Mouse (Mus musculus) MEL (cell line): ENCODE measurements around the gene Bmp8b.

Experiments used
- CTCF ChIP-seq, 3 experiments: IDR thresholded peaks in 2 of 3; conservative IDR thresholded peaks in 1 of 3; 2 replicates each; pipeline ENCODE4 v1.5.1; 2011 to 2012; ENCODE audit warnings: low read length in 3 of 3, low read depth in 2 of 3, mild to moderate bottlenecking in 2 of 3, improper control_type of control experiment in 1 of 3, inconsistent platforms in 1 of 3, mixed read lengths in 1 of 3, moderate library complexity in 1 of 3; ENCODE audit not compliant: control insufficient read depth in 1 of 3, insufficient read depth in 1 of 3, poor library complexity in 1 of 3, severe bottlenecking in 1 of 3
- E2F4 ChIP-seq: IDR thresholded peaks from 2 replicates; pipeline ENCODE4 v1.6.1; 2011; ENCODE audit warnings: low read depth, low read length, improper control_type of control experiment, borderline replicate concordance
- EP300 ChIP-seq, 2 experiments: IDR thresholded peaks; 2 replicates each; pipeline ENCODE4 v1.6.1; 2011; ENCODE audit warnings: improper control_type of control experiment in 2 of 2, low read length in 2 of 2, low read depth in 1 of 2, mild to moderate bottlenecking in 1 of 2
- GATA1 ChIP-seq: IDR thresholded peaks from 2 replicates; pipeline ENCODE4 v1.6.1; 2011; ENCODE audit warnings: low read depth, low read length, improper control_type of control experiment
- KAT2A ChIP-seq: conservative IDR thresholded peaks from 2 replicates; pipeline ENCODE4 v1.6.1; 2012; ENCODE audit warnings: low read depth, low read length, improper control_type of control experiment, inconsistent platforms
- MAZ ChIP-seq: IDR thresholded peaks from 2 replicates; pipeline ENCODE4 v1.6.1; 2012; ENCODE audit warnings: low read depth, mild to moderate bottlenecking, inconsistent platforms, low read length, improper control_type of control experiment
- MYC ChIP-seq: IDR thresholded peaks from 2 replicates; pipeline ENCODE4 v1.6.1; 2011; ENCODE audit warnings: low read depth, mild to moderate bottlenecking, low read length, improper control_type of control experiment, moderate library complexity
- NELFE ChIP-seq: IDR thresholded peaks from 2 replicates; pipeline ENCODE4 v1.6.1; 2011; ENCODE audit warnings: low read depth, low read length, improper control_type of control experiment
- POLR2A ChIP-seq, 2 experiments: IDR thresholded peaks; 2 replicates each; pipeline ENCODE4 v1.6.1; 2011 to 2012; ENCODE audit warnings: low read length in 2 of 2, mild to moderate bottlenecking in 2 of 2, control low read depth in 1 of 2, improper control_type of control experiment in 1 of 2, low read depth in 1 of 2, moderate library complexity in 1 of 2; ENCODE audit not compliant: control insufficient read depth in 1 of 2, insufficient read depth in 1 of 2, poor library complexity in 1 of 2
- POLR2AphosphoS2 ChIP-seq: IDR thresholded peaks from 2 replicates; pipeline ENCODE4 v1.6.1; 2011; ENCODE audit warnings: low read length, improper control_type of control experiment
- POLR2AphosphoS5 ChIP-seq: IDR thresholded peaks from 2 replicates; pipeline ENCODE4 v1.6.1; 2012; ENCODE audit warnings: low read depth, borderline replicate concordance, mild to moderate bottlenecking, inconsistent platforms, low read length, moderate library complexity, mixed read lengths
- RAD21 ChIP-seq: IDR thresholded peaks from 2 replicates; pipeline ENCODE4 v1.6.1; 2011; ENCODE audit warnings: mild to moderate bottlenecking, low read depth, low read length, improper control_type of control experiment
- RCOR1 ChIP-seq: IDR thresholded peaks from 2 replicates; pipeline ENCODE4 v1.6.1; 2012; ENCODE audit warnings: low read depth, mild to moderate bottlenecking, inconsistent platforms, low read length, improper control_type of control experiment
- TBP ChIP-seq: IDR thresholded peaks from 2 replicates; pipeline ENCODE4 v1.8.0; 2011; ENCODE audit warnings: low read depth, low read length, improper control_type of control experiment

GRCm38 (mm10) chr4:123057957-123058356, 47.0 kb upstream of the Bmp8b start:
- no peak for TF ChIP-seq EP300 (IDR thresholded peaks at IDR 0.05; ENCODE audit: low read depth in 1 of 2, low read length in 2 of 2)
- TF ChIP-seq POLR2A (IDR thresholded peaks at IDR 0.05; ENCODE audit: control insufficient read depth in 1 of 2, insufficient read depth in 1 of 2, low read depth in 1 of 2, low read length in 2 of 2, poor library complexity in 1 of 2): no peak
- TF ChIP-seq TBP: no peak
- TF ChIP-seq CTCF (IDR thresholded peaks at IDR 0.05 in 2 of 3, conservative IDR thresholded peaks at IDR 0.05 in 1 of 3; ENCODE audit: control insufficient read depth in 1 of 3, insufficient read depth in 1 of 3, low read depth in 2 of 3, low read length in 3 of 3, poor library complexity in 1 of 3, severe bottlenecking in 1 of 3): no peak
- TF ChIP-seq RCOR1: no peak
- no peak for TF ChIP-seq POLR2AphosphoS2
- no peak for TF ChIP-seq RAD21
- no peak for TF ChIP-seq E2F4
- TF ChIP-seq MAZ: no peak
- TF ChIP-seq NELFE: no peak
- no peak for TF ChIP-seq KAT2A
- TF ChIP-seq GATA1: no peak
- TF ChIP-seq MYC: no peak
- no peak for TF ChIP-seq POLR2AphosphoS5
